ENCODE assay signal across 24 mouse cellular contexts in the genomic region with DNA sequence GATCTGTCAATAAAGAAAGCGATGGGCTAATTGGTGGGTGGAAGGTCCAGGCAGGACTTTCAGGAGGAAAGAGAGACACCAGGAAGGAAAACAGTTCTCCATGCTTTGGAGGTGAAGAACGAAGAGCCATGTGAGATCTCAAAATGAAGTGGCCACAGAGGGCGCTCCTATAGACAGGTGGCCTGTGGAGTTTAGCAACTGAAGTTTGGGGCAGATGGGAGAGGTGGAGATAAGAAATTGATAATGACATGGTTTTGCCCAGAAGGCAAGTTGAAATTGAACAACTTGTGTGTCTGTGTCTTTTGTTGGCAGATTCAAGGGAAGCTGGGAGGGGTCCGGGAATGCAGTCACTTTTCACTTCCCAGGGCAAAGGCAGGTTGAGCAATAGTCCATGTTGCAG.
DNase-seq lines count a peak whose midpoint lies in the region; ATAC-seq and TF ChIP-seq lines count a peak whose summit lies in the region.
"Had no signal": no experiment of that assay in that cellular context is flagged by ENCODE, and none has a peak within 500 bp of the region (broad histone marks: within the 10 kb centered on the region; RNA-seq: fewer than 3 reads in every experiment).

No protein-coding gene starts in this region.

- 0 out of 2 replicates have a peak overlapping the region, but pooled peaks have one; percentile 24 for H3K4me2 ChIP-seq in liver, embryonic 12.5 days
- peak overlapping the region; percentile 27; the same call in 1 of the 2 replicates for H3K4me2 ChIP-seq in liver, embryonic 16.5 days (ENCODE audit: low read depth, low read length)
- H3K4me2 ChIP-seq in heart, embryonic 12.5 days, result no peak overlapping the region
- H3K4me2 ChIP-seq in forebrain, embryonic 15.5 days (replicated peaks), result no peak overlapping the region
- H3K4me2 ChIP-seq in midbrain, embryonic 16.5 days (ENCODE audit: low read length), result no peak overlapping the region
- H3K4me2 ChIP-seq: embryonic facial prominence, embryonic 15.5 days; forebrain, embryonic 12.5 days; hindbrain, embryonic 12.5 days had no signal

- TF ChIP-seq EP300 in MEL (IDR thresholded peaks at IDR 0.05; ENCODE audit: low read depth in 1 of 2, low read length in 2 of 2), result peak in 1 of 2 experiments; percentile 50; a peak in 1 of 4 replicates

- DNase-seq in MEL (ENCODE audit: low read depth, low spot score), result no peak
- DNase-seq in ovary, adult 18-20 months (ENCODE audit: low spot score), result no peak
- DNase-seq: adrenal gland, postnatal 10 days; B cell, adult 2 months; cerebellum, adult 2 months; cerebellum, postnatal 14 days; embryo, embryonic 11 days; forebrain, postnatal 0 days; gastrocnemius, adult 2 months; gastrocnemius, postnatal 25 days; heart, postnatal 10 days; heart, postnatal 4 days had no signal

- no peak overlapping the region for H3K4me3 ChIP-seq in MEL (ENCODE audit: control insufficient read depth in 1 of 2, insufficient read depth in 1 of 2, low read depth in 2 of 2, low read length in 2 of 2)
- H3K4me3 ChIP-seq in liver, embryonic 12.5 days, result no peak overlapping the region
- H3K4me3 ChIP-seq in liver, embryonic 16.5 days (ENCODE audit: low read depth, low read length), result no peak overlapping the region
- no peak overlapping the region for H3K4me3 ChIP-seq in heart, embryonic 12.5 days
- H3K4me3 ChIP-seq in forebrain, embryonic 15.5 days, result no peak overlapping the region
- H3K4me3 ChIP-seq in midbrain, embryonic 16.5 days (ENCODE audit: low read depth, low read length), result no peak overlapping the region
- H3K4me3 ChIP-seq: embryonic facial prominence, embryonic 15.5 days; forebrain, embryonic 12.5 days; gastrocnemius, adult 2 months; hindbrain, embryonic 12.5 days had no signal

- no peaks in the 10 kb centered on the region for H3K27me3 ChIP-seq in MEL (ENCODE audit: control insufficient read depth in 1 of 2, insufficient read depth in 2 of 2, low read length in 2 of 2)
- no peaks in the 10 kb centered on the region for H3K27me3 ChIP-seq in liver, embryonic 12.5 days (replicated peaks)
- H3K27me3 ChIP-seq in liver, embryonic 16.5 days (ENCODE audit: control insufficient read depth, insufficient read depth, low read depth, low read length), result no peaks in the 10 kb centered on the region
- no peaks in the 10 kb centered on the region for H3K27me3 ChIP-seq in heart, embryonic 12.5 days (replicated peaks)
- no peaks in the 10 kb centered on the region for H3K27me3 ChIP-seq in forebrain, embryonic 15.5 days
- no peaks in the 10 kb centered on the region for H3K27me3 ChIP-seq in midbrain, embryonic 16.5 days (ENCODE audit: control insufficient read depth, insufficient read depth, low read depth, low read length)
- H3K27me3 ChIP-seq: embryonic facial prominence, embryonic 15.5 days; forebrain, embryonic 12.5 days; hindbrain, embryonic 12.5 days had no signal

- no peaks in the 10 kb centered on the region for H3K9me3 ChIP-seq in MEL (replicated peaks; ENCODE audit: insufficient read depth, low read length)
- no peaks in the 10 kb centered on the region for H3K9me3 ChIP-seq in liver, embryonic 12.5 days (replicated peaks)
- H3K9me3 ChIP-seq in liver, embryonic 16.5 days (replicated peaks; ENCODE audit: control insufficient read depth, low read length), result no peaks in the 10 kb centered on the region
- no peaks in the 10 kb centered on the region for H3K9me3 ChIP-seq in heart, embryonic 12.5 days (replicated peaks)
- no peaks in the 10 kb centered on the region for H3K9me3 ChIP-seq in forebrain, embryonic 15.5 days
- H3K9me3 ChIP-seq in midbrain, embryonic 16.5 days (replicated peaks; ENCODE audit: control insufficient read depth, low read length, poor library complexity, severe bottlenecking), result no peaks in the 10 kb centered on the region
- H3K9me3 ChIP-seq: embryonic facial prominence, embryonic 15.5 days; forebrain, embryonic 12.5 days; G1E; hindbrain, embryonic 12.5 days had no signal

- no peak for TF ChIP-seq POLR2A in MEL (IDR thresholded peaks at IDR 0.05; ENCODE audit: control insufficient read depth in 1 of 2, insufficient read depth in 1 of 2, low read depth in 1 of 2, low read length in 2 of 2, poor library complexity in 1 of 2)

- ATAC-seq in erythroblast, adult 5-6 weeks (replicated peaks; ENCODE audit: low FRiP score, poor library complexity, severe bottlenecking), result peak; percentile 85
- ATAC-seq in liver, embryonic 12.5 days, result peak; percentile 87
- peak; percentile 75 for ATAC-seq in liver, embryonic 16.5 days (ENCODE audit: low read depth)
- ATAC-seq in heart, embryonic 12.5 days (ENCODE audit: insufficient number of reproducible peaks, low FRiP score), result no peak
- ATAC-seq in forebrain, embryonic 15.5 days (replicated peaks), result no peak
- ATAC-seq in midbrain, embryonic 16.5 days, result no peak
- ATAC-seq: CD4-positive, CD25-positive, alpha-beta regulatory T cell, adult 4 months; forebrain, postnatal 0 days; hindbrain, embryonic 16.5 days had no signal

- peaks cover 0 to 4% of the 10 kb centered on the region in 2 experiments; a peak in 2 of 4 replicates for H3K4me1 ChIP-seq in MEL (ENCODE audit: control insufficient read depth in 1 of 2, insufficient read depth in 2 of 2, low read length in 2 of 2)
- peaks cover 6% of the 10 kb centered on the region for H3K4me1 ChIP-seq in liver, embryonic 12.5 days
- peaks cover 5% of the 10 kb centered on the region for H3K4me1 ChIP-seq in liver, embryonic 16.5 days (ENCODE audit: control insufficient read depth, low read depth, low read length)
- no peaks in the 10 kb centered on the region for H3K4me1 ChIP-seq in heart, embryonic 12.5 days (replicated peaks)
- H3K4me1 ChIP-seq in forebrain, embryonic 15.5 days, result no peaks in the 10 kb centered on the region
- H3K4me1 ChIP-seq in midbrain, embryonic 16.5 days (ENCODE audit: control insufficient read depth, insufficient read depth, low read length), result no peaks in the 10 kb centered on the region
- H3K4me1 ChIP-seq: embryonic facial prominence, embryonic 15.5 days; forebrain, embryonic 12.5 days; hindbrain, embryonic 12.5 days had no signal

- 49% methylated on average over 4 of the region's 4 CpGs for WGBS in liver, embryonic 12.5 days (ENCODE audit: insufficient replicate concordance)
- 50% methylated on average over 4 of the region's 4 CpGs for WGBS in liver, embryonic 16.5 days (ENCODE audit: insufficient replicate concordance)
- WGBS in heart, embryonic 12.5 days, result 84% methylated on average over 4 of the region's 4 CpGs
- 90% methylated on average over 4 of the region's 4 CpGs for WGBS in forebrain, embryonic 15.5 days
- 91% methylated on average over 4 of the region's 4 CpGs for WGBS in midbrain, embryonic 16.5 days

- H3K27ac ChIP-seq in MEL (ENCODE audit: control insufficient read depth, low read depth, low read length), result no peak overlapping the region
- peak overlapping the region; percentile 48; the same call in 1 of the 2 replicates for H3K27ac ChIP-seq in liver, embryonic 12.5 days
- H3K27ac ChIP-seq in liver, embryonic 16.5 days (ENCODE audit: low read length), result peak overlapping the region; percentile 39
- no peak overlapping the region for H3K27ac ChIP-seq in heart, embryonic 12.5 days (ENCODE audit: poor library complexity, severe bottlenecking)
- H3K27ac ChIP-seq in forebrain, embryonic 15.5 days (replicated peaks), result no peak overlapping the region
- H3K27ac ChIP-seq in midbrain, embryonic 16.5 days (ENCODE audit: low read length), result no peak overlapping the region
- H3K27ac ChIP-seq: embryonic facial prominence, embryonic 15.5 days; forebrain, embryonic 12.5 days; gastrocnemius, adult 2 months; hindbrain, embryonic 12.5 days had no signal

- H3K36me3 ChIP-seq in MEL (ENCODE audit: control insufficient read depth in 1 of 2, insufficient read depth in 2 of 2, low read length in 2 of 2), result peaks cover 0 to 5% of the 10 kb centered on the region in 2 experiments; a peak in 2 of 4 replicates
- no peaks in the 10 kb centered on the region for H3K36me3 ChIP-seq in liver, embryonic 12.5 days
- H3K36me3 ChIP-seq in liver, embryonic 16.5 days (ENCODE audit: control insufficient read depth, insufficient read depth), result no peaks in the 10 kb centered on the region
- H3K36me3 ChIP-seq in heart, embryonic 12.5 days, result no peaks in the 10 kb centered on the region
- H3K36me3 ChIP-seq in forebrain, embryonic 15.5 days, result no peaks in the 10 kb centered on the region
- H3K36me3 ChIP-seq in midbrain, embryonic 16.5 days (ENCODE audit: control insufficient read depth, insufficient read depth, low read length), result no peaks in the 10 kb centered on the region
- H3K36me3 ChIP-seq: embryonic facial prominence, embryonic 15.5 days; forebrain, embryonic 12.5 days; G1E; hindbrain, embryonic 12.5 days had no signal

- TF ChIP-seq RAD21 in MEL (IDR thresholded peaks at IDR 0.05; ENCODE audit: low read depth, low read length), result no peak

- no peaks in the 10 kb centered on the region for H3K79me2 ChIP-seq in MEL (ENCODE audit: control insufficient read depth, insufficient read depth, low read length, poor library complexity)

- no peak overlapping the region for H3K9ac ChIP-seq in MEL (ENCODE audit: control insufficient read depth, low read depth, low read length, poor library complexity, severe bottlenecking)
- H3K9ac ChIP-seq in liver, embryonic 12.5 days, result no peak overlapping the region
- no peak overlapping the region for H3K9ac ChIP-seq in liver, embryonic 16.5 days (ENCODE audit: low read depth, low read length)
- H3K9ac ChIP-seq in heart, embryonic 12.5 days, result no peak overlapping the region
- no peak overlapping the region for H3K9ac ChIP-seq in forebrain, embryonic 15.5 days (replicated peaks)
- H3K9ac ChIP-seq in midbrain, embryonic 16.5 days (ENCODE audit: low read depth, low read length), result no peak overlapping the region
- H3K9ac ChIP-seq: embryonic facial prominence, embryonic 15.5 days; forebrain, embryonic 12.5 days; forebrain, postnatal 0 days; hindbrain, embryonic 12.5 days had no signal

- peak in 2 of 3 experiments; percentile 2 to 34; a peak in 2 of 6 replicates for TF ChIP-seq CTCF in MEL (IDR thresholded peaks at IDR 0.05 in 2 of 3, conservative IDR thresholded peaks at IDR 0.05 in 1 of 3; ENCODE audit: control insufficient read depth in 1 of 3, insufficient read depth in 1 of 3, low read depth in 2 of 3, low read length in 3 of 3, poor library complexity in 1 of 3, severe bottlenecking in 1 of 3)

TF ChIP-seq in MEL, 35 proteins besides CTCF, POLR2A, EP300 and RAD21 (continues in another document):
- TF ChIP-seq ZC3H11A (IDR thresholded peaks at IDR 0.05; ENCODE audit: low read depth, low read length) (no peak), JUND (IDR thresholded peaks at IDR 0.05; ENCODE audit: low read depth, low read length) (no peak), ETS1 (IDR thresholded peaks at IDR 0.05; ENCODE audit: low read depth, low read length) (0 out of 2 replicates have a peak, but pooled peaks have one; percentile 22), CHD2 (IDR thresholded peaks at IDR 0.05; ENCODE audit: low read length) (no peak), SIN3A (IDR thresholded peaks at IDR 0.05; ENCODE audit: low read length) (no peak), UBTF (IDR thresholded peaks at IDR 0.05; ENCODE audit: borderline replicate concordance, insufficient read depth, low read depth, low read length) (no peak), RCOR1 (IDR thresholded peaks at IDR 0.05; ENCODE audit: low read depth, low read length) (no peak), TCF12 (IDR thresholded peaks at IDR 0.05; ENCODE audit: low read depth, low read length) (peak; percentile 23; the same call in 1 of the 2 replicates), ZKSCAN1 (IDR thresholded peaks at IDR 0.05; ENCODE audit: low read depth, low read length) (no peak)

Comparison
In these comparisons a context has a peak if more than half of its experiments do, and no peak if none do; other contexts are left out.
1. H3K27ac ChIP-seq: peak in liver, embryonic 12.5 days (single experiment) and liver, embryonic 16.5 days (single experiment); none in MEL (single experiment), heart, embryonic 12.5 days (single experiment), forebrain, embryonic 15.5 days (single experiment) and midbrain, embryonic 16.5 days (single experiment).
2. ATAC-seq: peak in erythroblast, adult 5-6 weeks (single experiment), liver, embryonic 12.5 days (single experiment) and liver, embryonic 16.5 days (single experiment); none in heart, embryonic 12.5 days (single experiment), forebrain, embryonic 15.5 days (single experiment) and midbrain, embryonic 16.5 days (single experiment).
3. H3K4me2 ChIP-seq: peak in liver, embryonic 12.5 days (single experiment) and liver, embryonic 16.5 days (single experiment); none in heart, embryonic 12.5 days (single experiment), forebrain, embryonic 15.5 days (single experiment) and midbrain, embryonic 16.5 days (single experiment).